Mouse (Mus musculus): ENCODE results near the gene Hist1h2ak. TPM values are rescaled to one million over a fixed set of nuclear protein-coding genes. Genes with fewer than 3 reads are reported as not detected.
A peak's percentile ranks its signal among the peaks of the same experiment; 100 is the strongest.

The Hist1h2ak gene
- polyA plus RNA-seq, 1 experiment from 2014 or later: 24.4 TPM

DNA sequence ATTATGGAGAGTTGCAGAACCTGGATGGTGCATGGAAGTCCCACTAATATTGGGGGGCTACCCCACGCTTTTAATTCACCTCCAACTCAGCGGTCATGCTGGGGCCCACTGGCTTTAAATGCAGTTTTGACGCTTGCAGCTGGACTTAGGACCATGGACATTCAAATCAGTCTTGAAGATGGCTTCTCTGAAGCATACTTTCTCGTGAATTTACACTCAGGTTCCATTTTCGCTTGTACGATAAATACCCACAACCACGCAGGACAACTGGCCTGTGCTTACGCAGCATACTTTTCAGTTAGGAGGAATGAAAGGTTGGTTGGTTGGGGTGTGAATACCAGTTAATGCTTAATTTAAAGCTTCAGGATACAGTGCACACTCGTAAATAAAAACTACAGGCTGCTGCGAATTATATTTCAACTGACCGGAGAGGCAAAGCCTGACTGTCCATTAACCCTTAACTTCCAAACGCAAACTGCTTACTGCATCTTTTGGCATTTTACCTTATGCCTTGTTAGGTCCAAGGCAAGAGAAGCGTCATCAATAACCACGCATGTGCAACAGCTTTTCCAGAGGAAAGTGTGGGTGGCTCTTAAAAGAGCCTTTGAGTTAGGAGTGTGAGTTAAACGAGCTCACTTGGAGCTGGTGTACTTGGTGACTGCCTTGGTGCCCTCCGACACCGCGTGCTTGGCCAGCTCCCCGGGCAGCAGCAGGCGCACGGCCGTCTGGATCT is 38.3 kb downstream of the Hist1h2ak start:
- H3K27me3 ChIP-seq (ENCODE audit: insufficient read depth, low read length): no peaks in the 10 kb centered on the region
- no peaks in the 10 kb centered on the region for H3K9me3 ChIP-seq (ENCODE audit: low read length)
- H3K4me3 ChIP-seq (ENCODE audit: low read length): peak overlapping the region; percentile 56
- no peak for ATAC-seq (ENCODE audit: low FRiP score, low TSS enrichment)
- peak overlapping the region; percentile 88 for H3K4me2 ChIP-seq (replicated peaks; ENCODE audit: low read depth, low read length)
- H3K9ac ChIP-seq (replicated peaks; ENCODE audit: low read length): peak overlapping the region; percentile 78
- H3K4me1 ChIP-seq (ENCODE audit: insufficient read depth, low read length): peaks cover 29% of the 10 kb centered on the region
- peak overlapping the region; percentile 96 for H3K27ac ChIP-seq (ENCODE audit: low read length)
- under 1% methylated on average over 19 of the region's 22 CpGs for WGBS
- H3K36me3 ChIP-seq (ENCODE audit: insufficient read depth, low read length): no peaks in the 10 kb centered on the region

DNA sequence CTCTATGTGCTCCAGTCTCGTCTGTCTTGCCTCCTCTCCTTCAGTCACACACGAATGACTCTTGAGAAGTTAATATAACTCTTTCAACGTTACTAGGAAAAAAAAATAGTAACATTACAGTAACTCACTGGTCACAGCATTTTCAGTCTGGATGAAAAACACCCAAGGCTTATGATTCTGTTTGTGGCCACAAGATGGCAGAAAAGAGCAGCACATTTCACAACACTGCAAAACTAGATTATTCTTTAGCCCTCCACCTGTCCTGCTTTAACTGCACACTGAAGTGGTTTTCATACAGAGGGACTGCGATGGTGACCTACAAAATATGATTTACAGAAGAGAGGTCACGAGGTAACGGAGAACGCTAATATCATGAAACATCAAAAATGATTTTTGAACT is 38.9 kb downstream of the Hist1h2ak start:
- H3K36me3 ChIP-seq (ENCODE audit: insufficient read depth, low read length): no peaks in the 10 kb centered on the region
- H3K9ac ChIP-seq (replicated peaks; ENCODE audit: low read length): peak overlapping the region; percentile 78
- ATAC-seq (ENCODE audit: low FRiP score, low TSS enrichment): no peak
- WGBS: 1% methylated on average over 7 of the region's 7 CpGs
- H3K27me3 ChIP-seq (ENCODE audit: insufficient read depth, low read length): no peaks in the 10 kb centered on the region
- H3K9me3 ChIP-seq (ENCODE audit: low read length): no peaks in the 10 kb centered on the region
- H3K4me3 ChIP-seq (ENCODE audit: low read length): peak overlapping the region; percentile 56
- H3K27ac ChIP-seq (ENCODE audit: low read length): peak overlapping the region; percentile 96
- H3K4me1 ChIP-seq (ENCODE audit: insufficient read depth, low read length): peaks cover 25% of the 10 kb centered on the region
- H3K4me2 ChIP-seq (replicated peaks; ENCODE audit: low read depth, low read length): peak overlapping the region; percentile 88

DNA sequence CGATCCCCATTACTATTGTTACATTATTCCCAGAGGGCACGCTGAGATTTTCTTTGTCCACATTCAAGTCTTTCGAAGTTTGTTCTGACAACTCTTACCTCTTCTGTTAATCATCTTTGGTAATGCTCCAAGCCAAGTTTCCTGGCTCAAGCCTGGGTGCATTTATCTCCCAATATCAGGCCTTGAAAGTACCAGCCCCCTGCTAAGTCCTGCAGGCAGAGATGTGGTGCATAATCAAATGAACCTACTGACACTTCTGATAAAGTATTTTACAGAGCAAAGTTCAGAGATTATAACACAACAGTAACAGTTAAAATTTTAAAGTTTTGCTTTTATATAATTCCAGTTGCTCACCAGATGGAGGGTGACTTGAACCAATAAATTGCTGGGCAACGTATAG is 41.9 kb downstream of the Hist1h2ak start:
- H3K27ac ChIP-seq (ENCODE audit: low read length): no peak overlapping the region
- no peaks in the 10 kb centered on the region for H3K36me3 ChIP-seq (ENCODE audit: insufficient read depth, low read length)
- peak overlapping the region; percentile 66 for H3K9ac ChIP-seq (replicated peaks; ENCODE audit: low read length)
- peak overlapping the region; percentile 63 for H3K4me3 ChIP-seq (ENCODE audit: low read length)
- H3K27me3 ChIP-seq (ENCODE audit: insufficient read depth, low read length): no peaks in the 10 kb centered on the region
- peaks cover 10% of the 10 kb centered on the region for H3K4me1 ChIP-seq (ENCODE audit: insufficient read depth, low read length)
- H3K9me3 ChIP-seq (ENCODE audit: low read length): no peaks in the 10 kb centered on the region
- no peak for ATAC-seq (ENCODE audit: low FRiP score, low TSS enrichment)
- WGBS: 31% methylated on average over 4 of the region's 4 CpGs
- peak overlapping the region; percentile 70 for H3K4me2 ChIP-seq (replicated peaks; ENCODE audit: low read depth, low read length)

DNA sequence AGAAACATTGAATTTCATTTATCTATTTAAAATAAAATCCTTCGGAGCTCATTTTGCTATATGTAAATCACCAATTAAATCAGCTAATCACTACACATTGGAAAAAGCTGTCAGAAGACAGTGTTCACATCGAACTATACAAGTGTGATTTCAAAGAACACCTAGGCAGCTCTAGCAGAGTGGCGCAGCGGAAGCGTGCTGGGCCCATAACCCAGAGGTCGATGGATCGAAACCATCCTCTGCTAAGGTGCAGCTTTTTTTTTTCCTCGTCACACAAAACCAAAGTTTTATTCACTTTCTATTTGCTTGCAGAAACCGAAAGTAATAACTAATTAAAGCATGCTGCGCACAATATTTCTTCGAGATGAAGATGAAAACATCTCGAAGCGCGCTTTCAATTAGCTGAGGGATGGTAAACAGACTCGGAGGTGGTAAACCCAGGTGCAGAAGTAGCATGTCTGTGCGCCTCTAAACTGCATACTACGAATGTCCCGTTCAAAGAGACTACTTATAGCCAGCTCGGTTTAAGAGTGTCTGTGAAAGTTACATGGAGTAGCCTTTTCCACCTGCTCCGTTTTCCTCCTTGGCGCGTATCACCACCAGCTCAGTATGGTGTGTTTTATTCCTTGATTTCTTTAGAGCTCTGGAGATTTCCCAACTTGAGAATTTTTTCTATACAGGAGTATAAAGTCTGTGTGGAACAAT is 42.7 kb downstream of the Hist1h2ak start:
- ATAC-seq (ENCODE audit: low FRiP score, low TSS enrichment): peak; percentile 82
- Histone ChIP-seq H3K27me3 (ENCODE audit: insufficient read depth, low read length) (no peaks in the 10 kb centered on the region), H3K27ac (ENCODE audit: low read length) (0 out of 2 replicates have a peak overlapping the region, but pooled peaks have one; percentile 53), H3K9ac (replicated peaks; ENCODE audit: low read length) (peak overlapping the region; percentile 66), H3K4me2 (replicated peaks; ENCODE audit: low read depth, low read length) (peak overlapping the region; percentile 70), H3K9me3 (ENCODE audit: low read length) (no peaks in the 10 kb centered on the region), H3K4me1 (ENCODE audit: insufficient read depth, low read length) (peaks cover 10% of the 10 kb centered on the region), H3K4me3 (ENCODE audit: low read length) (peak overlapping the region; percentile 63), H3K36me3 (ENCODE audit: insufficient read depth, low read length) (no peaks in the 10 kb centered on the region)
- WGBS: 2% methylated on average over 22 of the region's 22 CpGs

DNA sequence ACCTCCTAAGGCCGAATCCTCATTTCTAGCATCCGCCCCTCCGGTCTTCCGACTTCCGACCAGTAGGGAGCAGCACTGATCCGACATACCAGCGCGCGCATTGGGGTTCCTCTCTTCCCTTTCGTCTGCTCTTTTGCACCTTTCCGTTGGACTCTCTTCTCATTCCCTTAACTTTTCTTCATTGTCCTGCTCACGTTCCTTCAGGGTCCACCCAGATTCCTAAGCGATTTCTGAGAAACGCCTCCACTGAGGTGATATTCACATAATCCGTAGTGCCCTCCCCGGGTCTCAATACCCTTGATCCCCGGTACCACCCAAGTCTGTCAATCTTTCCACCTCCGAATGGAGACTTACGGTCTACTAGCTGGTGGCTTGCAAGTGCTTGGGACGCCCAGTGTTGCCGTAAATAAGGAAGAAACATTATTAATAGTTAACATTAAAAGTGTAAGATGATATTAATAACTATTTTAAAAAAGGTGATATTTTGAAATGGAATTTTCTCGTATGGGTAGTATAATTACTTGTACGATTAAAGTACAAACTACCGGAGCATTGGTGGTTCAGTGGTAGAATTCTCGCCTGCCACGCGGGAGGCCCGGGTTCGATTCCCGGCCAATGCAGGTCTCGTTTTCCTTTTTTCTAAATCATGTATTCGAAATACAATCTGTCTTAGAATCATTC is 43.5 kb downstream of the Hist1h2ak start:
- Histone ChIP-seq H3K4me2 (replicated peaks; ENCODE audit: low read depth, low read length) (peak overlapping the region; percentile 70), H3K27me3 (ENCODE audit: insufficient read depth, low read length) (no peaks in the 10 kb centered on the region), H3K4me1 (ENCODE audit: insufficient read depth, low read length) (peaks cover 6% of the 10 kb centered on the region), H3K9ac (replicated peaks; ENCODE audit: low read length) (peak overlapping the region; percentile 68), H3K9me3 (ENCODE audit: low read length) (no peaks in the 10 kb centered on the region), H3K36me3 (ENCODE audit: insufficient read depth, low read length) (no peaks in the 10 kb centered on the region), H3K27ac (ENCODE audit: low read length) (peak overlapping the region; percentile 88), H3K4me3 (ENCODE audit: low read length) (peak overlapping the region; percentile 86)
- WGBS: under 1% methylated on average over 32 of the region's 32 CpGs
- peak; percentile 77 for ATAC-seq (ENCODE audit: low FRiP score, low TSS enrichment)

DNA sequence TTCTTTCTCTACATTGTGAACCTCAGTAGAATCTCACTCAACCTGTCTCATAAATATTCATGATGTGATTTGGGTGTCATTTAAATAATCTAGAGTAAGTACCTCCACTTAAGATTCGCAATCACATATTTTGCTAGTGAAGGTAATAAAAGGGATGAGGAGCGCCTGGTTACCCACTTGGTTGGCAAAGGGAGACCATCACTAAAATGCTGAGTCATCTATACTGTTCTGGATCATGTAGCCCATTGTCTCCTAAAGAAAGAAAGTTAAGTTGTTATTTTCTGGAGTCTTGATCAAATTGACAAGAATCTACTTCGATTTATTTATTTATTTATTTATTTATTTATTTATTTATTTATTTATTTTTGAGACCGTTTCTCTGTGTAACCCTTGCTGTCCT is 47.0 kb downstream of the Hist1h2ak start:
- no peak overlapping the region for H3K27ac ChIP-seq (ENCODE audit: low read length)
- ATAC-seq (ENCODE audit: low FRiP score, low TSS enrichment): no peak
- H3K9me3 ChIP-seq (ENCODE audit: low read length): no peaks in the 10 kb centered on the region
- no peaks in the 10 kb centered on the region for H3K4me1 ChIP-seq (ENCODE audit: insufficient read depth, low read length)
- H3K9ac ChIP-seq (replicated peaks; ENCODE audit: low read length): no peak overlapping the region
- H3K4me2 ChIP-seq (replicated peaks; ENCODE audit: low read depth, low read length): no peak overlapping the region
- WGBS: 71% methylated on average over 4 of the region's 4 CpGs
- no peaks in the 10 kb centered on the region for H3K36me3 ChIP-seq (ENCODE audit: insufficient read depth, low read length)
- no peak overlapping the region for H3K4me3 ChIP-seq (ENCODE audit: low read length)
- no peaks in the 10 kb centered on the region for H3K27me3 ChIP-seq (ENCODE audit: insufficient read depth, low read length)

Small RNA genes within 50 kb of the gene (microRNA-seq; reads per million reads assigned to microRNA genes)
- gene Gm44346 (not detected), gene Gm44357 (not detected), gene Gm44367 (not detected), gene Gm44454 (not detected)

Other genes with a start within 250 kb of the Hist1h2ak start
- 6.8 and 7.0 TPM in 2 replicates for gene Zkscan8, start 222.7 kb downstream of the Hist1h2ak start, polyA plus RNA-seq (2015; fragmentation: Nextera tagmentation; extraction: Ambion mirVana)
- gene Olfr1366, start 211.0 kb downstream of the Hist1h2ak start, polyA plus RNA-seq (2015; fragmentation: Nextera tagmentation; extraction: Ambion mirVana): 0.16 and 0.17 TPM in 2 replicates
- not detected in 2 replicates for gene Olfr1535, start 193.9 kb downstream of the Hist1h2ak start, polyA plus RNA-seq (2015; fragmentation: Nextera tagmentation; extraction: Ambion mirVana)
- gene Olfr1364, start 172.1 kb downstream of the Hist1h2ak start, polyA plus RNA-seq (2015; fragmentation: Nextera tagmentation; extraction: Ambion mirVana): not detected in 2 replicates
- not detected in 2 replicates for gene Olfr1362, start 139.8 kb downstream of the Hist1h2ak start, polyA plus RNA-seq (2015; fragmentation: Nextera tagmentation; extraction: Ambion mirVana)
- not detected in 2 replicates for gene Olfr11, start 111.3 kb downstream of the Hist1h2ak start, polyA plus RNA-seq (2015; fragmentation: Nextera tagmentation; extraction: Ambion mirVana)
- not detected in 2 replicates for gene Olfr1361, start 90.4 kb downstream of the Hist1h2ak start, polyA plus RNA-seq (2015; fragmentation: Nextera tagmentation; extraction: Ambion mirVana)
- not detected in 2 replicates for gene Olfr1360, start 76.4 kb downstream of the Hist1h2ak start, polyA plus RNA-seq (2015; fragmentation: Nextera tagmentation; extraction: Ambion mirVana)
- gene Olfr1359, start 55.7 kb downstream of the Hist1h2ak start, polyA plus RNA-seq (2015; fragmentation: Nextera tagmentation; extraction: Ambion mirVana): not detected in 2 replicates
- gene Hist1h2bl, start 37.7 kb downstream of the Hist1h2ak start, polyA plus RNA-seq (2015; fragmentation: Nextera tagmentation; extraction: Ambion mirVana): 1.9 and 3.8 TPM in 2 replicates
- 13.5 and 20.3 TPM in 2 replicates for gene Hist1h2ai, start 37.4 kb downstream of the Hist1h2ak start, polyA plus RNA-seq (2015; fragmentation: Nextera tagmentation; extraction: Ambion mirVana)
- gene Hist1h3h, start 36.2 kb downstream of the Hist1h2ak start, polyA plus RNA-seq (2015; fragmentation: Nextera tagmentation; extraction: Ambion mirVana): 6.2 and 12.4 TPM in 2 replicates
- 4.3 and 4.4 TPM in 2 replicates for gene Hist1h2bm, start 31.8 kb downstream of the Hist1h2ak start, polyA plus RNA-seq (2015; fragmentation: Nextera tagmentation; extraction: Ambion mirVana)
- 1.4 and 1.6 TPM in 2 replicates for gene Hist1h4j, start 18.8 kb downstream of the Hist1h2ak start, polyA plus RNA-seq (2015; fragmentation: Nextera tagmentation; extraction: Ambion mirVana)
- gene Hist1h4k, start 3.3 kb downstream of the Hist1h2ak start, polyA plus RNA-seq (2015; fragmentation: Nextera tagmentation; extraction: Ambion mirVana): 4.3 and 5.9 TPM in 2 replicates
- 2.2 and 3.1 TPM in 2 replicates for gene Hist1h2bn, start 296 bp upstream of the Hist1h2ak start, polyA plus RNA-seq (2015; fragmentation: Nextera tagmentation; extraction: Ambion mirVana)
- gene Hist1h1b, start 26.8 kb upstream of the Hist1h2ak start, polyA plus RNA-seq (2015; fragmentation: Nextera tagmentation; extraction: Ambion mirVana): 17.4 and 17.8 TPM in 2 replicates
- gene Hist1h3i, start 29.5 kb upstream of the Hist1h2ak start, polyA plus RNA-seq (2015; fragmentation: Nextera tagmentation; extraction: Ambion mirVana): 98.9 and 117 TPM in 2 replicates
- gene Hist1h2an, start 33.4 kb upstream of the Hist1h2ak start, polyA plus RNA-seq (2015; fragmentation: Nextera tagmentation; extraction: Ambion mirVana): 3.4 and 6.0 TPM in 2 replicates
- gene Hist1h2bp, start 33.6 kb upstream of the Hist1h2ak start, polyA plus RNA-seq (2015; fragmentation: Nextera tagmentation; extraction: Ambion mirVana): 2.0 and 2.2 TPM in 2 replicates
- gene Hist1h2bq, start 56.4 kb upstream of the Hist1h2ak start, polyA plus RNA-seq (2015; fragmentation: Nextera tagmentation; extraction: Ambion mirVana): 22.0 and 25.6 TPM in 2 replicates
- 2.1 TPM in 1 of 2 replicates, not detected in the other for gene Hist1h2ao, start 56.6 kb upstream of the Hist1h2ak start, polyA plus RNA-seq (2015; fragmentation: Nextera tagmentation; extraction: Ambion mirVana)
- not detected in 2 replicates for gene Hist1h4m, start 57.9 kb upstream of the Hist1h2ak start, polyA plus RNA-seq (2015; fragmentation: Nextera tagmentation; extraction: Ambion mirVana)
- 13.6 and 14.5 TPM in 2 replicates for gene Hist1h4n, start 78.4 kb upstream of the Hist1h2ak start, polyA plus RNA-seq (2015; fragmentation: Nextera tagmentation; extraction: Ambion mirVana)
- gene Hist1h2ap, start 79.7 kb upstream of the Hist1h2ak start, polyA plus RNA-seq (2015; fragmentation: Nextera tagmentation; extraction: Ambion mirVana): 2,785 and 3,191 TPM in 2 replicates
- gene Hist1h2br, start 79.9 kb upstream of the Hist1h2ak start, polyA plus RNA-seq (2015; fragmentation: Nextera tagmentation; extraction: Ambion mirVana): 22.6 and 26.0 TPM in 2 replicates
- gene Zfp184, start 191.3 kb upstream of the Hist1h2ak start, polyA plus RNA-seq (2015; fragmentation: Nextera tagmentation; extraction: Ambion mirVana): 11.6 and 13.7 TPM in 2 replicates
- 0.15 and 0.26 TPM in 2 replicates for gene Pom121l2, start 227.4 kb upstream of the Hist1h2ak start, polyA plus RNA-seq (2015; fragmentation: Nextera tagmentation; extraction: Ambion mirVana)

Measured in kidney, embryonic 16.5 days (tissue).